Mouse (Mus musculus): ENCODE measurements around the gene Rpa1. TPM values are rescaled to one million over a fixed set of nuclear protein-coding genes. Genes with fewer than 3 reads are reported as not detected.

Rpa1 gene
- polyA plus RNA-seq, 1 experiment from 2014 or later, result 185 TPM

GRCm38 (mm10) chr11:75280066-75280410 lies 68.1 kb downstream of the Rpa1 start:
- WGBS, result 52% methylated on average over 5 of the region's 5 CpGs
- Histone ChIP-seq H3K9me3 (replicated peaks) (no peaks in the 10 kb centered on the region), H3K36me3 (no peaks in the 10 kb centered on the region), H3K27me3 (ENCODE audit: low read depth, poor library complexity, severe bottlenecking) (peaks cover 52% of the 10 kb centered on the region), H3K4me3 (0 out of 2 replicates have a peak overlapping the region, but pooled peaks have one; percentile 38), H3K4me1 (peaks cover 62% of the 10 kb centered on the region), H3K27ac (peak overlapping the region; percentile 74)
- no peak for DNase-seq (ENCODE audit: low spot score)

GRCm38 (mm10) chr11:75279342-75280065 lies 68.6 kb downstream of the Rpa1 start:
- peak overlapping the region; percentile 38 for H3K4me3 ChIP-seq
- H3K27me3 ChIP-seq (ENCODE audit: low read depth, poor library complexity, severe bottlenecking), result peaks cover 48% of the 10 kb centered on the region
- WGBS, result 9% methylated on average over 16 of the region's 16 CpGs

DNA sequence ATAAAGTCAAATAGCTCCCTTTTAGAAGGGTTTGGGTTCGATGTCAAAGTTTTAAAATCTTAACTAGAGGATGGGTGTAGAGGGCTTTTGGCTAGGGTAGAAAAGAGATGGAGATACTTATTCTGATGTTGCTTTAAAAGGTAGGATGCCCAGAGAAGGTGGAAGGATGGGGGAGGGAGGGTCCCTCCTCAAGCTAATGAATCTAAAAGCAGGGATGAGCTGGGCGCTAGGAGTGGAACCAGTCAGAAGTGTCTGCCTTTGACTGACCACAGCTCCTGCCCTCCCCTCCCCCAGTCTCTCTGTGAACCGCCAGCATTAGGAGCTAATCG lies 69.1 kb downstream of the Rpa1 start:
- H3K9me3 ChIP-seq (replicated peaks), result no peaks in the 10 kb centered on the region
- 15% methylated on average over 4 of the region's 4 CpGs for WGBS
- peak overlapping the region; percentile 38 for H3K4me3 ChIP-seq
- H3K36me3 ChIP-seq, result no peaks in the 10 kb centered on the region
- peak overlapping the region; percentile 74 for H3K27ac ChIP-seq
- peaks cover 71% of the 10 kb centered on the region for H3K4me1 ChIP-seq
- H3K27me3 ChIP-seq (ENCODE audit: low read depth, poor library complexity, severe bottlenecking), result peaks cover 43% of the 10 kb centered on the region
- DNase-seq (ENCODE audit: low spot score), result no peak

More at GRCm38 (mm10) chr11:75279342-75280065, 68.6 kb downstream of the Rpa1 start:
- DNase-seq (ENCODE audit: low spot score), result peak; percentile 70
- no peaks in the 10 kb centered on the region for H3K36me3 ChIP-seq
- H3K4me1 ChIP-seq, result peaks cover 67% of the 10 kb centered on the region
- peak overlapping the region; percentile 74 for H3K27ac ChIP-seq
- H3K9me3 ChIP-seq (replicated peaks), result no peaks in the 10 kb centered on the region

DNA sequence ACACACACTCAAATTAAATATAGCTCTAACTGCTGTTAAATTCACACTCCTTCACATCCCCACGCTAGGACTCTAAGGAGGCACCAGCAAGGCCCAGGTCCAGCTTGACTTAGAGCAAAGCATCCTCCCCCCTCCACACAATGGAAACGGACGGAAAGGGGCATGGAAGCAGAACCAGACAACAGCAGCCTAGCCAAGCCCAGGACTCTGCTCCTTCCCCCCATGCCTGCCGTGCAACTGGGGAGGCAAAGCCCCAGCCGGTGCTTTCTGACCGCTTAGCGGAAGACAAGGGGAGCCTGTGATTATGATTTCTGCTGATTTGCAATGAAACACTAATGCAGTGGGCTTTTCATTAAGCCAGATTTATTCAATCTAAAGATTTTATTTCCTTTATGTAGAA lies 70.0 kb downstream of the Rpa1 start:
- Histone ChIP-seq H3K36me3 (no peaks in the 10 kb centered on the region), H3K9me3 (replicated peaks) (no peaks in the 10 kb centered on the region), H3K4me3 (no peak overlapping the region), H3K27me3 (ENCODE audit: low read depth, poor library complexity, severe bottlenecking) (peaks cover 34% of the 10 kb centered on the region), H3K27ac (peak overlapping the region; percentile 11; the same call in 1 of the 2 replicates), H3K4me1 (peaks cover 78% of the 10 kb centered on the region)
- DNase-seq (ENCODE audit: low spot score), result no peak
- WGBS, result 75% methylated on average over 7 of the region's 7 CpGs

GRCm38 (mm10) chr11:75275035-75275434 lies 73.1 kb downstream of the Rpa1 start:
- Histone ChIP-seq H3K4me1 (peaks cover 61% of the 10 kb centered on the region), H3K4me3 (0 out of 2 replicates have a peak overlapping the region, but pooled peaks have one; percentile 4), H3K36me3 (no peaks in the 10 kb centered on the region), H3K27ac (peak overlapping the region; percentile 74), H3K27me3 (ENCODE audit: low read depth, poor library complexity, severe bottlenecking) (peaks cover 3% of the 10 kb centered on the region; the same call in 1 of the 2 replicates), H3K9me3 (replicated peaks) (no peaks in the 10 kb centered on the region)
- 31% methylated on average over 6 of the region's 6 CpGs for WGBS
- no peak for DNase-seq (ENCODE audit: low spot score)

DNA sequence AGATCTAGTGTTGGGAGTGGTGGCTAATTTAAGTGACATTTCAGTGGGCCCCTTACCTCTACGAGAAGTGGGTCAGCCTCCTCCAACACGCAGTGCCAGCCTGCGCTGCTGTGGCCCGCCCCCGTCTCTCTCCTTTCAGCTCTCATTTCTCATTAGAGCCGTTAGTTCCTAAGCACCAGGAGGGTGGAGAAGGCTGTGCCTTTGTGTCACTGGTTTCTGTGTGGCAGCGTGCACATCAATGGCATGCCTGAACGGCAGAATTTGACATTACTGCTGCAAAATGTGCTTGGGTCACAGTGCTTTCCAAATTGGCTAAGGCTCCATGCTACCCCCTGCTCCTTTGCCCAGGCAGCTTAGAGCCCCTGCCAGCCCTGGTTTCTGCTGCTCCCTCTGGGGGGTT lies 74.7 kb downstream of the Rpa1 start:
- Histone ChIP-seq H3K36me3 (no peaks in the 10 kb centered on the region), H3K4me3 (no peak overlapping the region), H3K27me3 (ENCODE audit: low read depth, poor library complexity, severe bottlenecking) (no peaks in the 10 kb centered on the region), H3K4me1 (peaks cover 46% of the 10 kb centered on the region), H3K9me3 (replicated peaks) (no peaks in the 10 kb centered on the region), H3K27ac (peak overlapping the region; percentile 73)
- no peak for DNase-seq (ENCODE audit: low spot score)
- WGBS, result 22% methylated on average over 8 of the region's 8 CpGs

- DNase-seq (ENCODE audit: low spot score), result no peak
- Histone ChIP-seq H3K4me1 (peaks cover 57% of the 10 kb centered on the region), H3K9me3 (replicated peaks) (no peaks in the 10 kb centered on the region), H3K4me3 (no peak overlapping the region), H3K36me3 (no peaks in the 10 kb centered on the region), H3K27ac (peak overlapping the region; percentile 4; the same call in 1 of the 2 replicates), H3K27me3 (ENCODE audit: low read depth, poor library complexity, severe bottlenecking) (no peaks in the 10 kb centered on the region)
- 67% methylated on average over 7 of the region's 7 CpGs for WGBS
Observed at GRCm38 (mm10) chr11:75270985-75271434, 77.1 kb downstream of the Rpa1 start.

DNA sequence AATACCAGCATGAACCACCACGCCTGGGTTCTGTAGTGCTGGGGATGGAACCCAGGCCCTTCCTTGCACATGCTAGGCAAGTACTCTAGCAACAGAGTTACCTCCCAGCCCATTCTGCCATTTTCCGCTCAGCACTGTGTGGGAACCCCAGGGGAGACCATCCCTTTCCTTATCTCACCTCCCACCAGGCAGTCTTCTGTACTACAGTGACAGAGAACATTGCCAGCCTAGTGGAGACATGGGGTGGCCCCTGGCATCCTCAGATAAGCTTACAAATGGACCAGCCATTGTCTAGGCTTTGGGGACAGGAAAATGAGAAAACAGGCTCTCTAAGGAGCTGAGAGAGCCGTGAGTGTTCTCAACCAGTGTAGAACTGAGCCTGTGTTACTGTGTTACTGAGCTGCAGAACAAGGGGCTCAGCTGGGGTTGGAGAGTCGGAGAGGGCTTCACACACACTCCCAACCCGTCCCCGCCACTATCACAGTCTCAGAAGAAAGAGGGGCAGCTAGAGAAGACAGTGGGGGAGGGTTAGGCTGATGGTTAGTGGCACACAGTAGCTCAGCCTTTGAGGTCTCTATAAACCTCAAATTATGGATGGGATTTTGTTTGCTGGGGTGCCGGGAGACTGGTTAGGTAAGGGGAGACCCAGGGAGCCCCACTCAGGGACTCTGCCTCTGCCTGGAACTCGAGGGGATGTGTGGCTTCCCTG lies 77.7 kb downstream of the Rpa1 start:
- WGBS, result 67% methylated on average over 8 of the region's 8 CpGs
- Histone ChIP-seq H3K27me3 (ENCODE audit: low read depth, poor library complexity, severe bottlenecking) (no peaks in the 10 kb centered on the region), H3K27ac (peak overlapping the region; percentile 4), H3K4me3 (no peak overlapping the region), H3K9me3 (replicated peaks) (no peaks in the 10 kb centered on the region), H3K36me3 (no peaks in the 10 kb centered on the region), H3K4me1 (peaks cover 57% of the 10 kb centered on the region)
- DNase-seq (ENCODE audit: low spot score), result no peak

GRCm38 (mm10) chr11:75269213-75269612 lies 78.9 kb downstream of the Rpa1 start:
- Histone ChIP-seq H3K36me3 (no peaks in the 10 kb centered on the region), H3K27me3 (ENCODE audit: low read depth, poor library complexity, severe bottlenecking) (0 out of 2 replicates have a peak, but pooled peaks cover 4% of the 10 kb centered on the region), H3K27ac (no peak overlapping the region), H3K4me1 (peaks cover 57% of the 10 kb centered on the region), H3K4me3 (no peak overlapping the region), H3K9me3 (replicated peaks) (no peaks in the 10 kb centered on the region)
- 85% methylated on average over 4 of the region's 4 CpGs for WGBS
- DNase-seq (ENCODE audit: low spot score), result no peak

DNA sequence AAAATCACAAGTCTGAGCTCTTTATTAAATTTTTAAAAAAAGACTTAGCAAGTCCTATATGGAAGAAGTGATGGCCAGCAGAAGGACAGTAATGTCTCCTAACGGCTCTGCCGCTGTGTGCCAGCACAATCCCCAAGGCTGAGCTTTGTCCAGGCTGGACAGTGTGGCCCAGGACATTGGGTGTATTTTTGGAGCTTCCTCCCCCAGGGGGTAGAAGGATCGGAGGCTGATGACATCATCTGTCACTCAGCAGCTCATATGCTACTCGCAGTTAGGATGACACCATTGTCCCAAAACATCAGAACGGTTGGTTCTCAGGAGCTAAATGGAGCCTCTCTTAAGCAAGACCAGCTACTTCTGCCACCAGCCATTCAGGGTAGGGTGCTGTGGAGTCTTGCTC lies 79.6 kb downstream of the Rpa1 start:
- WGBS, result 84% methylated on average over 5 of the region's 5 CpGs
- no peak overlapping the region for H3K27ac ChIP-seq
- 0 out of 2 replicates have a peak, but pooled peaks cover 4% of the 10 kb centered on the region for H3K27me3 ChIP-seq (ENCODE audit: low read depth, poor library complexity, severe bottlenecking)
- H3K9me3 ChIP-seq (replicated peaks), result no peaks in the 10 kb centered on the region
- H3K4me3 ChIP-seq, result no peak overlapping the region
- DNase-seq (ENCODE audit: low spot score), result no peak
- H3K36me3 ChIP-seq, result no peaks in the 10 kb centered on the region
- H3K4me1 ChIP-seq, result peaks cover 60% of the 10 kb centered on the region

DNA sequence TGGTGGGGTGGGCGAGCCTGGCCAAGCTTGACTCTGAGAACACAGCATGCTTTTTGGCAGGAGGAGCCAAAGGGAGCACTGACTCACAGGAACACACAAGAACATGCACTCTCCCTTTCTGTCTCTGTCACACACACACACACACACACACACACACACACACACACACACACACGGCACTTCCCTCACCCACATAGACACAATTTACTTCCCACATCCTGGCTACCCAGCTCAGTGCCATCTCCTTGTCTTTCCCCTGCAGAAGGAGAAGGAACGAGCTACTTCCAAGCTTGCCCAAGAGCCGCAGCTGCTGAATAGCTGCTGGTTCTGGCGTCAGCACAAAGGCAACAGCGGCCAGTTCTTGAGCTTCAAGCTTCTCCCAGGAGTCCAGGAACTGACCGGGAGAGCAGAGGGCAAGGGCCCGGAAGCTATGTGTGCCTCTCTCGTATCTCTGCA lies 80.3 kb downstream of the Rpa1 start:
- 75% methylated on average over 9 of the region's 9 CpGs for WGBS
- Histone ChIP-seq H3K27ac (peak overlapping the region; percentile 32; the same call in 1 of the 2 replicates), H3K36me3 (no peaks in the 10 kb centered on the region), H3K27me3 (ENCODE audit: low read depth, poor library complexity, severe bottlenecking) (0 out of 2 replicates have a peak, but pooled peaks cover 4% of the 10 kb centered on the region), H3K4me1 (peaks cover 60% of the 10 kb centered on the region), H3K4me3 (no peak overlapping the region), H3K9me3 (replicated peaks) (no peaks in the 10 kb centered on the region)
- no peak for DNase-seq (ENCODE audit: low spot score)

DNA sequence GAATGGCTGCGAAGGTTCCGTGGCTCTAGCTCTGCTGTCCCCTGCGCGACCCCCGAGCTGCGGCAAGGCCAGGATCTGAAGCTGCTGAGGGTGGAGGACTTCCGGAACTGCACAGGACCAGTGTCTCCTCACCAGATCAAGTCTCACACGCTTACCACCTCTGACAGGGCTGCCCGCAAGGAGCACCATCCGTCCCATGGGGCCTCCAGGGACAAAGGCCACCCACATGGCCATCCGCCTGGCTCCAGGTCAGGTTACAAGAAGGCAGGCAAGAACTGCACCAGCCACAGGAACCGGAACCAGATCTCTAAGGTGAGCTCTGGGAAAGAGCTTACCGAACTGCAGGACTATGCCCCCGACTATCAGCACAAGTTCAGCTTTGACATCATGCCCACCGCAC lies 82.6 kb downstream of the Rpa1 start:
- Histone ChIP-seq H3K4me3 (peak overlapping the region; percentile 21; the same call in 1 of the 2 replicates), H3K27me3 (ENCODE audit: low read depth, poor library complexity, severe bottlenecking) (0 out of 2 replicates have a peak, but pooled peaks cover 7% of the 10 kb centered on the region), H3K27ac (peak overlapping the region; percentile 82), H3K36me3 (no peaks in the 10 kb centered on the region), H3K9me3 (replicated peaks) (no peaks in the 10 kb centered on the region), H3K4me1 (peaks cover 72% of the 10 kb centered on the region)
- DNase-seq (ENCODE audit: low spot score), result peak; percentile 52
- 54% methylated on average over 15 of the region's 15 CpGs for WGBS

DNA sequence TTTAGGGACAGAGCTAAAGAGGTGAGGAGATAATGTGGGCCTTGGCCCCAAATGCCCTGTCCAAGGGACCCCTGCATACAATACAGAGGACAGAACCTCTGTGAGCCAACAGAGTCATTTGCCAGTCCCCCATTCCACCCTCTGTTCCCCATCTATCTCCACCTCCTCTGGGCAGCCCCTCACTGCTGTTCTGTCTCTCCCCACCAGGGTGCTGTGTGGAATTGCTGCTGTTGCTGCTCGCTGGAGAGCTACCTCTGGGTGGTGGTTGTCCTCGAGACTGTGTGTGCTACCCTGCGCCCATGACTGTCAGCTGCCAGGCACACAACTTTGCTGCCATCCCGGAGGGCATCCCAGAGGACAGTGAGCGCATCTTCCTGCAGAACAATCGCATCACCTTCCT lies 83.6 kb downstream of the Rpa1 start:
- no peaks in the 10 kb centered on the region for H3K9me3 ChIP-seq (replicated peaks)
- H3K4me3 ChIP-seq, result no peak overlapping the region
- 84% methylated on average over 6 of the region's 6 CpGs for WGBS
- H3K4me1 ChIP-seq, result peaks cover 81% of the 10 kb centered on the region
- H3K36me3 ChIP-seq, result no peaks in the 10 kb centered on the region
- H3K27ac ChIP-seq, result peak overlapping the region; percentile 82
- DNase-seq (ENCODE audit: low spot score), result no peak
- H3K27me3 ChIP-seq (ENCODE audit: low read depth, poor library complexity, severe bottlenecking), result 0 out of 2 replicates have a peak, but pooled peaks cover 7% of the 10 kb centered on the region

All from limb, embryonic 10.5 days (tissue).